Mouse (Mus musculus) midbrain, postnatal 0 days (tissue): ENCODE results near the gene Akap13. TPM values are rescaled to one million over a fixed set of nuclear protein-coding genes. Genes with fewer than 3 reads are reported as not detected.
"Not testable (repeated sequence)": the region's sequence is repeated elsewhere in the genome, so short reads cannot be mapped to it uniquely, and the experiment has no call there.

ENCODE experiments used
- ATAC-seq: fragments of 200-750 bp; cut with Nextera tagmentation; 2 replicates; pipeline ENCODE4 v1.8.0; 2017; ENCODE audit warnings: moderate number of reproducible peaks, mild to moderate bottlenecking, moderate TSS enrichment, moderate library complexity; ENCODE audit not compliant: low FRiP score
- DNase-seq: peaks from one replicate; pipeline ENCODE4 v3.0.0-alpha.2; 2015; ENCODE audit warnings: low spot score
- H3K27ac ChIP-seq: fragments of 300-500 bp; sonication (generic); 2 replicates; pipeline ENCODE4 v1.5.1; 2014; ENCODE audit warnings: low read depth, mild to moderate bottlenecking, low read length, mixed read lengths
- H3K27me3 ChIP-seq: fragments of 300-500 bp; sonication (generic); 2 replicates; pipeline ENCODE4 v1.6.1; 2014; ENCODE audit warnings: low read length, control low read depth, mixed read lengths; ENCODE audit not compliant: insufficient read depth
- H3K36me3 ChIP-seq: fragments of 300-500 bp; sonication (generic); 2 replicates; pipeline ENCODE4 v1.6.1; 2014; ENCODE audit warnings: low read length, control low read depth, mixed read lengths; ENCODE audit not compliant: insufficient read depth
- H3K4me1 ChIP-seq: fragments of 300-500 bp; sonication (generic); 2 replicates; pipeline ENCODE4 v1.6.1; 2014; ENCODE audit warnings: mild to moderate bottlenecking, control low read depth, antibody characterized with exemption, low read length, mixed read lengths; ENCODE audit not compliant: insufficient read depth
- H3K4me2 ChIP-seq: fragments of 300-500 bp; sonication (generic); 2 replicates; pipeline ENCODE4 v1.6.1; 2014; ENCODE audit warnings: low read depth, mild to moderate bottlenecking, low read length, mixed read lengths; ENCODE audit not compliant: poor library complexity, severe bottlenecking
- H3K4me3 ChIP-seq: fragments of 300-500 bp; sonication (generic); 2 replicates; pipeline ENCODE4 v1.5.1; 2014; ENCODE audit warnings: low read depth, mild to moderate bottlenecking, low read length, moderate library complexity
- H3K9ac ChIP-seq: fragments of 300-500 bp; sonication (generic); replicated peaks from 2 replicates; pipeline ENCODE4 v1.6.1; 2014; ENCODE audit warnings: mild to moderate bottlenecking, low read length, moderate library complexity, mixed read lengths; ENCODE audit not compliant: poor library complexity, severe bottlenecking
- H3K9me3 ChIP-seq: fragments of 300-500 bp; sonication (generic); 2 replicates; pipeline ENCODE4 v1.6.1; 2016; ENCODE audit warnings: low read length, control low read depth
- CTCF ChIP-seq: IDR thresholded peaks from 2 replicates; pipeline ENCODE4 v1.5.1; 2016; ENCODE audit warnings: antibody characterized with exemption, mild to moderate bottlenecking
- WGBS: fragments of 180-500 bp; shearing (Covaris S2); extraction: QIAGEN DNeasy Blood & Tissue Kit; methylation state at CpG from one replicate; pipeline ENCODE4 v1.1.7; 2014; 5-methylcytosine and 5-hydroxymethylcytosine counted together
- polyA plus RNA-seq: library from polyadenylated mRNA; unstranded; fragments of >200 nt; fragmentation: Nextera tagmentation; extraction: Ambion mirVana; gene quantifications from 2 replicates; pipeline ENCODE4 v1.2.1, GENCODE M21; 2015
- total RNA-seq: library from RNA; depleted of rRNA; stranded (reverse); fragments of >200 nt; gene quantifications from 2 replicates; pipeline ENCODE4 v1.2.3, GENCODE M21; 2014

Akap13 gene
- total and polyA plus RNA-seq, 2 experiments from 2014 or later, result 11.7 to 24.6 TPM

- DNase-seq (peak; percentile 94), ATAC-seq (peak; percentile 92)
- TF ChIP-seq CTCF, result peak; percentile 10; the same call in 1 of the 2 replicates
- Histone ChIP-seq H3K27ac (no peak overlapping the region), H3K36me3 (no peaks in the 10 kb centered on the region), H3K4me1 (no peaks in the 10 kb centered on the region), H3K4me2 (peak overlapping the region; percentile 47), H3K9ac (no peak overlapping the region), H3K4me3 (peak overlapping the region; percentile 33), H3K27me3 (no peaks in the 10 kb centered on the region), H3K9me3 (no peaks in the 10 kb centered on the region)
- 12% methylated on average over 36 of the region's 36 CpGs for WGBS
Observed at GRCm38 (mm10) chr7:75781948-75782722, 326.8 kb downstream of the Akap13 start.

- Histone ChIP-seq H3K36me3 (no peaks in the 10 kb centered on the region), H3K27ac (no peak overlapping the region), H3K27me3 (no peaks in the 10 kb centered on the region), H3K4me2 (no peak overlapping the region), H3K4me3 (no peak overlapping the region), H3K9ac (no peak overlapping the region), H3K9me3 (no peaks in the 10 kb centered on the region), H3K4me1 (no peaks in the 10 kb centered on the region)
- WGBS, result 96% methylated on average over 3 of the region's 3 CpGs
- no peak for TF ChIP-seq CTCF
- DNase-seq (no peak), ATAC-seq (no peak)
Observed at GRCm38 (mm10) chr7:75782723-75783011, 327.3 kb downstream of the Akap13 start.

- 91% methylated on average over 14 of the region's 14 CpGs for WGBS
- Histone ChIP-seq H3K9ac (no peak overlapping the region), H3K4me2 (no peak overlapping the region), H3K27ac (no peak overlapping the region), H3K4me3 (no peak overlapping the region), H3K36me3 (no peaks in the 10 kb centered on the region), H3K27me3 (no peaks in the 10 kb centered on the region), H3K4me1 (no peaks in the 10 kb centered on the region), H3K9me3 (no peaks in the 10 kb centered on the region)
- DNase-seq, result no peak
- no peak for TF ChIP-seq CTCF
- no peak for ATAC-seq
Observed at GRCm38 (mm10) chr7:75785388-75786328, 330.3 kb downstream of the Akap13 start.

- Histone ChIP-seq H3K4me3 (no peak overlapping the region), H3K4me1 (no peaks in the 10 kb centered on the region), H3K4me2 (no peak overlapping the region), H3K27me3 (no peaks in the 10 kb centered on the region), H3K9ac (no peak overlapping the region), H3K27ac (no peak overlapping the region), H3K9me3 (no peaks in the 10 kb centered on the region), H3K36me3 (no peaks in the 10 kb centered on the region)
- ATAC-seq (no peak), DNase-seq (no peak)
- 83% methylated on average over 1 of the region's 2 CpGs for WGBS
- no peak for TF ChIP-seq CTCF
Observed at GRCm38 (mm10) chr7:75786812-75787211, 331.5 kb downstream of the Akap13 start.

GRCm38 (mm10) chr7:75787371-75787770 is 332.0 kb downstream of the Akap13 start:
- Histone ChIP-seq H3K4me2 (no peak overlapping the region), H3K4me3 (no peak overlapping the region), H3K27me3 (no peaks in the 10 kb centered on the region), H3K36me3 (no peaks in the 10 kb centered on the region), H3K9me3 (no peaks in the 10 kb centered on the region), H3K4me1 (no peaks in the 10 kb centered on the region), H3K27ac (no peak overlapping the region), H3K9ac (no peak overlapping the region)
- DNase-seq (no peak), ATAC-seq (no peak)
- 75% methylated on average over 3 of the region's 3 CpGs for WGBS
- no peak for TF ChIP-seq CTCF

- H3K4me2 ChIP-seq, ATAC-seq, H3K27me3 ChIP-seq, H3K4me3 ChIP-seq, H3K27ac ChIP-seq, H3K9ac ChIP-seq, DNase-seq, H3K36me3 ChIP-seq, H3K9me3 ChIP-seq, H3K4me1 ChIP-seq: not testable (repeated sequence)
- WGBS, result 79% methylated on average over 4 of the region's 7 CpGs
Observed at GRCm38 (mm10) chr7:75788069-75788800, 332.9 kb downstream of the Akap13 start.

GRCm38 (mm10) chr7:75788801-75789135 is 333.4 kb downstream of the Akap13 start:
- H3K9me3 ChIP-seq, H3K4me1 ChIP-seq, H3K27me3 ChIP-seq, DNase-seq, H3K36me3 ChIP-seq, ATAC-seq, H3K27ac ChIP-seq, H3K4me3 ChIP-seq, H3K4me2 ChIP-seq, H3K9ac ChIP-seq: not testable (repeated sequence)
- WGBS, result 92% methylated on average over 3 of the region's 3 CpGs
